ENCODE assay signal across 9 mouse cellular contexts in the genomic region with DNA sequence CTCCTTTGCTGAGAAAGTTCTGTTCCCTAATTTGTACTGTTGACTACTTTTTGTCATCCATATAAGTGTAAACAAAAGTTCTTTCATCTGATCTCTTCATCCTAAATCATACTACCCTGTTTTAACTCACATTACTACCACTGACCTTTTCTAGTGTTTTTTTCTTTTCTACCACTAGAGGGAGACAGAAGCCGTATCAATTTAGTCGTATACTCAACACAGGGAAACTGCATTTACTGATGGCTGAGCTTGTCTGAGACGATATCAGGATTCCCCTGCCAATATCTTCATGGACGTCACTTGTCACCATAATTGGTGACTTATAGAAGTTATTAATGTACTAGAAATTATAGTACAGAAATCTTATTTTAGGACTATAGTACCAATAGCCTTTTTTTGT. TPM values are rescaled to one million over a fixed set of nuclear protein-coding genes. Genes with fewer than 3 reads are reported as not detected.
DNase-seq lines count a peak whose midpoint lies in the region; ATAC-seq and TF ChIP-seq lines count a peak whose summit lies in the region.
"Had no signal": no experiment of that assay in that cellular context is flagged by ENCODE, and none has a peak within 500 bp of the region (broad histone marks: within the 10 kb centered on the region; RNA-seq: fewer than 3 reads in every experiment).

No protein-coding gene starts in this region.

- DNase-seq in liver, embryonic 14.5 days (ENCODE audit: low read depth in 3 of 3, low spot score in 3 of 3) = peak in 1 of 3 experiments; percentile 3
- DNase-seq in NIH3T3 (ENCODE audit: low read depth) = peak; percentile 65
- DNase-seq in forebrain, postnatal 0 days = peak; percentile 44
- peak; percentile 55 for DNase-seq in naive thymus-derived CD4-positive, alpha-beta T cell, adult 2 months (ENCODE audit: low read depth)
- DNase-seq in gastrocnemius, postnatal 4 days (ENCODE audit: low spot score in 2 of 2) = no peak
- DNase-seq in left cerebral cortex, adult 18-20 months (ENCODE audit: low spot score in 2 of 2) = no peak
- DNase-seq in ovary, adult 18-20 months (ENCODE audit: low spot score) = no peak

- H3K4me3 ChIP-seq in liver, embryonic 14.5 days (ENCODE audit: insufficient read depth in 1 of 2, low read depth in 2 of 2, low read length in 2 of 2) = no peak overlapping the region
- H3K4me3 ChIP-seq in liver, embryonic 12.5 days = no peak overlapping the region
- H3K4me3 ChIP-seq in forebrain, postnatal 0 days (ENCODE audit: low read depth, low read length) = no peak overlapping the region
- H3K4me3 ChIP-seq: megakaryocyte, embryonic 14.5 days had no signal

- no peak overlapping the region for H3K27ac ChIP-seq in liver, embryonic 14.5 days
- no peak overlapping the region for H3K27ac ChIP-seq in liver, embryonic 12.5 days
- H3K27ac ChIP-seq in forebrain, postnatal 0 days (ENCODE audit: low read depth, low read length) = no peak overlapping the region

- peaks cover 9% of the 10 kb centered on the region for H3K36me3 ChIP-seq in liver, embryonic 14.5 days (replicated peaks; ENCODE audit: control insufficient read depth, insufficient read depth, low read depth)
- H3K36me3 ChIP-seq in liver, embryonic 12.5 days = peaks cover 23% of the 10 kb centered on the region
- no peaks in the 10 kb centered on the region for H3K36me3 ChIP-seq in forebrain, postnatal 0 days (ENCODE audit: insufficient read depth)

- no peaks in the 10 kb centered on the region for H3K9me3 ChIP-seq in liver, embryonic 14.5 days (ENCODE audit: control insufficient read depth, low read length)
- H3K9me3 ChIP-seq in liver, embryonic 12.5 days (replicated peaks) = no peaks in the 10 kb centered on the region
- H3K9me3 ChIP-seq in forebrain, postnatal 0 days (ENCODE audit: low read length) = no peaks in the 10 kb centered on the region
- H3K9me3 ChIP-seq: megakaryocyte, embryonic 14.5 days had no signal

- TF ChIP-seq EP300 in liver, embryonic 14.5 days (IDR thresholded peaks at IDR 0.05; ENCODE audit: low read depth) = no peak

- H3K4me2 ChIP-seq in liver, embryonic 14.5 days (ENCODE audit: low read depth) = no peak overlapping the region
- H3K4me2 ChIP-seq in liver, embryonic 12.5 days = no peak overlapping the region
- no peak overlapping the region for H3K4me2 ChIP-seq in forebrain, postnatal 0 days (ENCODE audit: low read depth)

- WGBS in liver, embryonic 14.5 days (ENCODE audit: insufficient replicate concordance) = 6% methylated on average over 4 of the region's 4 CpGs
- 8% methylated on average over 4 of the region's 4 CpGs for WGBS in liver, embryonic 12.5 days (ENCODE audit: insufficient replicate concordance)
- WGBS in forebrain, postnatal 0 days = 14% methylated on average over 4 of the region's 4 CpGs

- ATAC-seq in liver, embryonic 14.5 days (ENCODE audit: insufficient read depth) = peak; percentile 39; the same call in 1 of the 2 replicates
- ATAC-seq in liver, embryonic 12.5 days = no peak
- ATAC-seq in forebrain, postnatal 0 days = peak; percentile 88

- H3K27me3 ChIP-seq in liver, embryonic 14.5 days (ENCODE audit: control insufficient read depth, insufficient read depth, low read length) = no peaks in the 10 kb centered on the region
- no peaks in the 10 kb centered on the region for H3K27me3 ChIP-seq in liver, embryonic 12.5 days (replicated peaks)
- H3K27me3 ChIP-seq in forebrain, postnatal 0 days (ENCODE audit: insufficient read depth, low read length) = no peaks in the 10 kb centered on the region

- H3K9ac ChIP-seq in liver, embryonic 14.5 days (replicated peaks) = no peak overlapping the region
- H3K9ac ChIP-seq in liver, embryonic 12.5 days = no peak overlapping the region
- H3K9ac ChIP-seq in forebrain, postnatal 0 days = no peak overlapping the region

- peak; percentile 53; the same call in 1 of the 2 replicates for TF ChIP-seq CTCF in liver, embryonic 14.5 days (IDR thresholded peaks at IDR 0.05; ENCODE audit: low read depth)
- TF ChIP-seq CTCF in forebrain, postnatal 0 days (IDR thresholded peaks at IDR 0.05; ENCODE audit: low read depth) = peak; percentile 73

- H3K4me1 ChIP-seq in liver, embryonic 14.5 days (replicated peaks; ENCODE audit: control insufficient read depth in 2 of 2, insufficient read depth in 2 of 2, low read length in 1 of 2) = no peaks in the 10 kb centered on the region
- no peaks in the 10 kb centered on the region for H3K4me1 ChIP-seq in liver, embryonic 12.5 days
- no peaks in the 10 kb centered on the region for H3K4me1 ChIP-seq in forebrain, postnatal 0 days (ENCODE audit: insufficient read depth)

RNA-seq across cellular contexts. Expression of a gene that starts 23.8 kb away (rescaled TPM):
- 26.3 and 28.7 TPM in 2 replicates for polyA plus RNA-seq in liver, embryonic 14.5 days (2012; rRNA removed)
- polyA plus RNA-seq in liver, embryonic 14.5 days (2014; fragmentation: Nextera tagmentation; extraction: Ambion mirVana) = 44.7 and 49.5 TPM in 2 replicates
- 56.5 and 60.4 TPM in 2 replicates for polyA plus RNA-seq in liver, embryonic 12.5 days (2016; fragmentation: Nextera tagmentation; extraction: Ambion mirVana)
- 47.6 and 50.5 TPM in 2 replicates for total RNA-seq in forebrain, postnatal 0 days (2014; rRNA removed)
- polyA plus RNA-seq in forebrain, postnatal 0 days (2015; fragmentation: Nextera tagmentation; extraction: Ambion mirVana) = 45.1 and 48.8 TPM in 2 replicates
- total RNA-seq in gastrocnemius, postnatal 4 days (2021) = 10 to 100 TPM; 14.0 to 16.2 TPM
- total RNA-seq in left cerebral cortex, adult 18-20 months (2021) = 10 to 100 TPM; 28.3 to 37.7 TPM

RNA-seq across cellular contexts. Expression of a gene that starts 28.4 kb away (rescaled TPM):
- polyA plus RNA-seq in liver, embryonic 14.5 days (2012; rRNA removed) = not detected in 2 replicates
- not detected in 2 replicates for polyA plus RNA-seq in liver, embryonic 14.5 days (2014; fragmentation: Nextera tagmentation; extraction: Ambion mirVana)
- polyA plus RNA-seq in liver, embryonic 12.5 days (2016; fragmentation: Nextera tagmentation; extraction: Ambion mirVana) = not detected in 2 replicates
- total RNA-seq in forebrain, postnatal 0 days (2014; rRNA removed) = 0.38 TPM in 1 of 2 replicates, not detected in the other
- polyA plus RNA-seq in forebrain, postnatal 0 days (2015; fragmentation: Nextera tagmentation; extraction: Ambion mirVana) = not detected in 2 replicates
- not detected for total RNA-seq in gastrocnemius, postnatal 4 days (2021)
- total RNA-seq in left cerebral cortex, adult 18-20 months (2021) = not detected

RNA-seq across cellular contexts. Expression of a gene that starts 59.7 kb away (rescaled TPM):
- polyA plus RNA-seq in liver, embryonic 14.5 days (2012; rRNA removed) = 6.9 and 13.2 TPM in 2 replicates
- polyA plus RNA-seq in liver, embryonic 14.5 days (2014; fragmentation: Nextera tagmentation; extraction: Ambion mirVana) = 18.5 and 23.0 TPM in 2 replicates
- polyA plus RNA-seq in liver, embryonic 12.5 days (2016; fragmentation: Nextera tagmentation; extraction: Ambion mirVana) = 21.6 and 22.4 TPM in 2 replicates
- total RNA-seq in forebrain, postnatal 0 days (2014; rRNA removed) = 30.6 and 41.4 TPM in 2 replicates
- polyA plus RNA-seq in forebrain, postnatal 0 days (2015; fragmentation: Nextera tagmentation; extraction: Ambion mirVana) = 11.0 and 13.7 TPM in 2 replicates
- 10 to 100 TPM; 35.2 to 39.4 TPM for total RNA-seq in gastrocnemius, postnatal 4 days (2021)
- 10 to 100 TPM; 41.3 to 45.7 TPM for total RNA-seq in left cerebral cortex, adult 18-20 months (2021)

RNA-seq across cellular contexts. Expression of a gene that starts 59.7 kb away (rescaled TPM):
- polyA plus RNA-seq in liver, embryonic 14.5 days (2012; rRNA removed) = 7.5 and 7.8 TPM in 2 replicates
- 7.1 and 7.5 TPM in 2 replicates for polyA plus RNA-seq in liver, embryonic 14.5 days (2014; fragmentation: Nextera tagmentation; extraction: Ambion mirVana)
- polyA plus RNA-seq in liver, embryonic 12.5 days (2016; fragmentation: Nextera tagmentation; extraction: Ambion mirVana) = 10.7 and 12.4 TPM in 2 replicates
- 24.5 and 33.6 TPM in 2 replicates for total RNA-seq in forebrain, postnatal 0 days (2014; rRNA removed)
- 28.9 and 31.6 TPM in 2 replicates for polyA plus RNA-seq in forebrain, postnatal 0 days (2015; fragmentation: Nextera tagmentation; extraction: Ambion mirVana)
- 10 to 100 TPM; 20.7 to 26.2 TPM for total RNA-seq in gastrocnemius, postnatal 4 days (2021)
- 10 to 100 TPM; 18.2 to 19.7 TPM for total RNA-seq in left cerebral cortex, adult 18-20 months (2021)

Comparison
In these comparisons a context has a peak if more than half of its experiments do, and no peak if none do; other contexts are left out.
1. DNase-seq: peak in NIH3T3 (single experiment), forebrain, postnatal 0 days (single experiment) and naive thymus-derived CD4-positive, alpha-beta T cell, adult 2 months (single experiment); none in gastrocnemius, postnatal 4 days (0 of 2), left cerebral cortex, adult 18-20 months (0 of 2) and ovary, adult 18-20 months (single experiment).